Mouse (Mus musculus) forebrain, embryonic 10.5 days (tissue): ENCODE results near the gene Gkn3. TPM values are rescaled to one million over a fixed set of nuclear protein-coding genes. Genes with fewer than 3 reads are reported as not detected.
A peak's percentile ranks its signal among the peaks of the same experiment; 100 is the strongest.

Experiments used
- DNase-seq: peaks from one replicate; pipeline ENCODE4 v3.0.0-alpha.2; 2017; ENCODE audit warnings: low spot score; ENCODE audit errors: extremely low spot score
- H3K27ac ChIP-seq: fragments of 300-500 bp; sonication (generic); 2 replicates; pipeline ENCODE4 v1.5.1; 2016; ENCODE audit warnings: mild to moderate bottlenecking
- H3K27me3 ChIP-seq: fragments of 300-500 bp; sonication (generic); 2 replicates; pipeline ENCODE4 v1.6.1; 2016; ENCODE audit warnings: mild to moderate bottlenecking; ENCODE audit not compliant: poor library complexity, severe bottlenecking
- H3K36me3 ChIP-seq: fragments of 300-500 bp; sonication (generic); replicated peaks from 2 replicates; pipeline ENCODE4 v1.6.1; 2016; ENCODE audit warnings: mild to moderate bottlenecking, moderate library complexity
- H3K4me1 ChIP-seq: fragments of 300-500 bp; sonication (generic); 2 replicates; pipeline ENCODE4 v1.6.1; 2016
- H3K4me3 ChIP-seq: fragments of 300-500 bp; sonication (generic); 2 replicates; pipeline ENCODE4 v1.5.1; 2016; ENCODE audit warnings: mild to moderate bottlenecking, moderate library complexity
- H3K9me3 ChIP-seq: fragments of 300-500 bp; sonication (generic); 2 replicates; pipeline ENCODE4 v1.6.1; 2016; ENCODE audit warnings: mild to moderate bottlenecking, moderate library complexity
- WGBS: fragments of 180-500 bp; shearing (Covaris S2); methylation state at CpG from one replicate; pipeline ENCODE4 v1.1.7; 2016; 5-methylcytosine and 5-hydroxymethylcytosine counted together
- polyA plus RNA-seq: library from polyadenylated mRNA; unstranded; fragments of >200 nt; fragmentation: Nextera tagmentation; extraction: Ambion mirVana; gene quantifications from 2 replicates; pipeline ENCODE4 v1.2.1, GENCODE M21; 2016

Gkn3 gene
- polyA plus RNA-seq, 1 experiment from 2014 or later: not detected

GRCm38 (mm10) chr6:87334361-87335090, 54.2 kb downstream of the Gkn3 start:
- DNase-seq: peak; percentile 29
- H3K36me3 ChIP-seq: no peaks in the 10 kb centered on the region
- H3K27ac ChIP-seq: peak overlapping the region; percentile 90
- 17% methylated on average over 11 of the region's 11 CpGs for WGBS
- peak overlapping the region; percentile 72 for H3K4me3 ChIP-seq
- H3K9me3 ChIP-seq: no peaks in the 10 kb centered on the region
- peaks cover 28% of the 10 kb centered on the region for H3K4me1 ChIP-seq
- H3K27me3 ChIP-seq: peaks cover 20% of the 10 kb centered on the region

Other genes starting within 250 kb of the Gkn3 start
- gene Antxr1, start 53.1 kb downstream of the Gkn3 start, polyA plus RNA-seq: 3.7 and 4.3 TPM in 2 replicates
- gene Gkn1, start 38.0 kb downstream of the Gkn3 start, polyA plus RNA-seq: not detected in 2 replicates
- gene Gkn2, start 15.6 kb downstream of the Gkn3 start, polyA plus RNA-seq: not detected in 2 replicates
- gene Bmp10, start 40.1 kb upstream of the Gkn3 start, polyA plus RNA-seq: not detected in 2 replicates
- gene Arhgap25, start 144.3 kb upstream of the Gkn3 start, polyA plus RNA-seq: 1.9 and 2.0 TPM in 2 replicates
- 2.3 and 3.2 TPM in 2 replicates for gene Prokr1, start 201.8 kb upstream of the Gkn3 start, polyA plus RNA-seq